Mouse (Mus musculus) embryonic facial prominence, embryonic 12.5 days (tissue): ENCODE measurements at regions not wholly inside any gene's neighbourhood (a gene's known extent, or its start where the extent isn't known, plus 50 kb on each side); places are given as distances from the start of the nearest gene placed in this dataset.

Experiments
- ATAC-seq: fragments of 200-750 bp; cut with Nextera tagmentation; 2 replicates; pipeline ENCODE4 v1.8.0; 2017; ENCODE audit not compliant: insufficient number of reproducible peaks, insufficient read depth, low FRiP score, low TSS enrichment
- H3K27ac ChIP-seq: fragments of 300-500 bp; sonication (generic); 2 replicates; pipeline ENCODE4 v1.5.1; 2016; ENCODE audit warnings: mild to moderate bottlenecking
- H3K27me3 ChIP-seq: fragments of 300-500 bp; sonication (generic); 2 replicates; pipeline ENCODE4 v1.6.1; 2016; ENCODE audit warnings: mild to moderate bottlenecking, moderate library complexity
- H3K36me3 ChIP-seq: fragments of 300-500 bp; sonication (generic); 2 replicates; pipeline ENCODE4 v1.6.1; 2016; ENCODE audit warnings: mild to moderate bottlenecking
- H3K4me1 ChIP-seq: fragments of 300-500 bp; sonication (generic); 2 replicates; pipeline ENCODE4 v1.6.1; 2016
- H3K4me2 ChIP-seq: fragments of 300-500 bp; sonication (generic); replicated peaks from 2 replicates; pipeline ENCODE4 v1.6.1; 2016; ENCODE audit warnings: mild to moderate bottlenecking, moderate library complexity
- H3K4me3 ChIP-seq: fragments of 300-500 bp; sonication (generic); 2 replicates; pipeline ENCODE4 v1.5.1; 2016; ENCODE audit warnings: mild to moderate bottlenecking
- H3K9ac ChIP-seq: fragments of 300-500 bp; sonication (generic); 2 replicates; pipeline ENCODE4 v1.6.1; 2016; ENCODE audit warnings: mild to moderate bottlenecking, moderate library complexity
- H3K9me3 ChIP-seq: fragments of 300-500 bp; sonication (generic); 2 replicates; pipeline ENCODE4 v1.6.1; 2016; ENCODE audit warnings: mild to moderate bottlenecking, moderate library complexity
- WGBS: fragments of 180-500 bp; shearing (Covaris S2); methylation state at CpG from one replicate; pipeline ENCODE4 v1.1.7; 2016; 5-methylcytosine and 5-hydroxymethylcytosine counted together

- ATAC-seq = no peak
- H3K27me3 ChIP-seq = no peaks in the 10 kb centered on the region
- no peak overlapping the region for H3K9ac ChIP-seq
- 78% methylated on average over 5 of the region's 5 CpGs for WGBS
- no peak overlapping the region for H3K4me3 ChIP-seq
- no peaks in the 10 kb centered on the region for H3K36me3 ChIP-seq
- 0 out of 2 replicates have a peak overlapping the region, but pooled peaks have one; percentile 30 for H3K27ac ChIP-seq
- no peaks in the 10 kb centered on the region for H3K9me3 ChIP-seq
- H3K4me1 ChIP-seq = peaks cover 15% of the 10 kb centered on the region; the same call in 1 of the 2 replicates
- no peak overlapping the region for H3K4me2 ChIP-seq
Observed at GRCm38 (mm10) chr9:41741500-41741899, 382.6 kb downstream of the Sorl1 start.

GRCm38 (mm10) chr9:41740536-41740935 lies 383.6 kb downstream of the Sorl1 start:
- Histone ChIP-seq H3K4me1 (peaks cover 17% of the 10 kb centered on the region; the same call in 1 of the 2 replicates), H3K27ac (no peak overlapping the region), H3K4me3 (no peak overlapping the region), H3K9ac (no peak overlapping the region), H3K9me3 (no peaks in the 10 kb centered on the region), H3K36me3 (no peaks in the 10 kb centered on the region), H3K4me2 (no peak overlapping the region), H3K27me3 (no peaks in the 10 kb centered on the region)
- WGBS = 83% methylated on average over 8 of the region's 8 CpGs
- ATAC-seq = no peak

DNA sequence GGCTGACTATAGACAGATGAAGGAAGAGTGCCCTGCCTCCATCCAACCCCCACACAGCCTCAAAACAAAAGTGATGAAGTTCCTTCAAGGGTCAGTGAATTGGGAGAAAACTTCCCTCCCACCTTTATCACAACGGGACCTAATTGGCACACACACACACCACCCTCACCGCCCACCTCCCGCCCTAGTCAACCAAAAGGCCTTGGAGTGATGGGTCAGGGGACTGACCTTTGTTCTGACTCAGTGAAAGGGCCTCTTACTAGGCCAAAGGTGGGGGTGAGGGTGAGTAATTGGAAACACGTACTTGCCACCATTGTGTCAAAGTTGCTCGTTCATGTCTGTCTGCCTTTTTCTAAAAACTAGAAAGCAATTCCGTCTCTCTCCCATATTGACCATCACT lies 386.4 kb downstream of the Sorl1 start:
- no peak overlapping the region for H3K4me2 ChIP-seq
- H3K9me3 ChIP-seq = no peaks in the 10 kb centered on the region
- H3K4me3 ChIP-seq = no peak overlapping the region
- peaks cover 24% of the 10 kb centered on the region; the same call in 1 of the 2 replicates for H3K4me1 ChIP-seq
- 57% methylated on average over 6 of the region's 6 CpGs for WGBS
- H3K27me3 ChIP-seq = no peaks in the 10 kb centered on the region
- no peak for ATAC-seq
- peak overlapping the region; percentile 95 for H3K27ac ChIP-seq
- H3K9ac ChIP-seq = no peak overlapping the region
- no peaks in the 10 kb centered on the region for H3K36me3 ChIP-seq

GRCm38 (mm10) chr9:41736881-41737280 lies 387.2 kb downstream of the Sorl1 start:
- Histone ChIP-seq H3K4me2 (peak overlapping the region; percentile 40), H3K27ac (peak overlapping the region; percentile 95), H3K36me3 (no peaks in the 10 kb centered on the region), H3K4me3 (peak overlapping the region; percentile 17; the same call in 1 of the 2 replicates), H3K27me3 (no peaks in the 10 kb centered on the region), H3K9me3 (no peaks in the 10 kb centered on the region), H3K4me1 (peaks cover 24% of the 10 kb centered on the region; the same call in 1 of the 2 replicates), H3K9ac (peak overlapping the region; percentile 16; the same call in 1 of the 2 replicates)
- 16% methylated on average over 6 of the region's 6 CpGs for WGBS
- ATAC-seq = no peak

DNA sequence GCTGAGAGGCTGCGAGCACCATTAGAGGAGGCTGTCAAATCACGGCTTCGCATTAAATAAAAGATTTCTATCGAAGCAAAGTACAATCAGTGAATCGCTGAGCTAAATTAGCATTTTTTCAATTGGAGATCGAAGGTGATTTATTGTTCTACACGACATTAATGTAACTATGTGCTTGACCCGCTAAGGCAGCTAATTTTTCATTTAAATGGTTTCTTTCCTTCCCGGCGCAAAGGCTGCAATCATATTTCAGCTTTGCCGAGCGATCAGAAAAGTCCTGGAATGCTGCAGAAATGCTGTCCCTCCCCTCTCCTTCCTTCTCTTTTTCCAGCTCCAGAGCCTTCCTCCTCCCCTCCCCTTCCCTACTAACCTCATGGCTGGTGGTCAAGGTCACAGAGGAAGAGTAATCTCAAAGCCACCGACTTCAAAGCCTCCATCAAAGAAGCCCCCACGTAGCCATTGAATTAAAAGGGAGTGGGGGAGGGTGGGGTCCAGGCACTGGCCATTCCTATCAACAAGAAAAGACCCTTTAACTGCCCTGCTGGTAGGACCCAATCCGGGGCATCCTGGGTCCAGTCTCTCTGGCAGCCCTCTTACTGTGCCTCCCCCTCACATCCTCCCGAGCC lies 387.8 kb downstream of the Sorl1 start:
- Histone ChIP-seq H3K27ac (peak overlapping the region; percentile 95), H3K4me3 (peak overlapping the region; percentile 17), H3K27me3 (no peaks in the 10 kb centered on the region), H3K36me3 (no peaks in the 10 kb centered on the region), H3K4me1 (peaks cover 23% of the 10 kb centered on the region; the same call in 1 of the 2 replicates), H3K9ac (peak overlapping the region; percentile 16; the same call in 1 of the 2 replicates), H3K4me2 (peak overlapping the region; percentile 40), H3K9me3 (no peaks in the 10 kb centered on the region)
- 1% methylated on average over 16 of the region's 16 CpGs for WGBS
- peak; percentile 29; the same call in 1 of the 2 replicates for ATAC-seq

GRCm38 (mm10) chr9:41735448-41736233 lies 388.5 kb downstream of the Sorl1 start:
- under 1% methylated on average over 22 of the region's 22 CpGs for WGBS
- H3K9ac ChIP-seq = 0 out of 2 replicates have a peak overlapping the region, but pooled peaks have one; percentile 16
- H3K27me3 ChIP-seq = no peaks in the 10 kb centered on the region

DNA sequence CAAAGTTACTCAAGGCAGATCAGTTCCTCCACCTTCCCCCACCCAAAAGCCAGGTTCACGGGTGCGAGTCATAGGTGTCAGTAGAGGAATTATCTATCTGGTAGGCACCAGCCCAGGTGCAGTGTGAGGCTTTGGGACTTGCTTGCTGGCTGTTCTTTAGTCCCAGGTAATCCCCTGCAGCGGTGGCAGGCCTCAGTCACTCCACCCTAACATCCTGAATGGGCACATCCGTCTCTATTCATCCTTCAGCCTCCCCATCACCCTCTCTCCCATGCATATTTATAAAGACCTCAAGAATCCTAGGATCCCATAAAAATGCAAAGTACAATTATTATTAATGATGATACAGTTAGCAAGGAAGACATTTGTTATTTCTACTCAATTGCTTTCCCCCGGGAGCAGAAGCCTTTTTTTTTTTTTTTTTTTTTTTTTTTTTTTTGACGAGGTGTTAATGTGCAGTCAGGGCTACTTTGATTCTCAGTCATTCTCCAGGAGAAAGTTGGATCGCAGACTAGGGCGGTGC lies 389.1 kb downstream of the Sorl1 start:
- Histone ChIP-seq H3K4me2 (peak overlapping the region; percentile 40), H3K27ac (peak overlapping the region; percentile 95), H3K27me3 (no peaks in the 10 kb centered on the region), H3K4me3 (no peak overlapping the region), H3K4me1 (peaks cover 21% of the 10 kb centered on the region; the same call in 1 of the 2 replicates), H3K9ac (no peak overlapping the region), H3K9me3 (no peaks in the 10 kb centered on the region), H3K36me3 (no peaks in the 10 kb centered on the region)
- no peak for ATAC-seq
- 19% methylated on average over 8 of the region's 8 CpGs for WGBS

More at GRCm38 (mm10) chr9:41735448-41736233, 388.5 kb downstream of the Sorl1 start:
- Histone ChIP-seq H3K36me3 (no peaks in the 10 kb centered on the region), H3K4me2 (peak overlapping the region; percentile 40), H3K27ac (peak overlapping the region; percentile 95), H3K4me3 (peak overlapping the region; percentile 17), H3K9me3 (no peaks in the 10 kb centered on the region), H3K4me1 (peaks cover 21% of the 10 kb centered on the region; the same call in 1 of the 2 replicates)
- peak; percentile 93 for ATAC-seq

DNA sequence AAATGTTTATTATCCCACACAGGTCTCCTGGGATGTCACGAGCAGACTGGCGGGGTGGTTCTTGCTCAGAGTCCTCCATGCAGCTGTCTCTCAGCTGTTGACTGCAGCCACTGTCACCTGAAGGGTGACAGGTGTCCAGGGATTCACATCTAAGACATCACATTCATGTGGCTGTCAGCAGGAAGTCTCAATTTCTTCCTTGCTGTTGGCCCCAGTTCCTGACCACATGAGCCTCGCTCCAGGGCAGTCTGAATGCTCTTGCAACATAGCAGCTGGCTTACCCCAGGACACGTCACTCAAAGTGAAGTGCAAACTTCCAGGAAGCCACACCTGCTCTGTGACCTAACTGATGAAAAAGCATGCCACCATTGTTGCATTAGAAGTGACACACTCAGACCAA lies 402.5 kb downstream of the Sorl1 start:
- no peak overlapping the region for H3K4me2 ChIP-seq
- no peak for ATAC-seq
- H3K4me1 ChIP-seq = no peaks in the 10 kb centered on the region; the same call in 1 of the 2 replicates
- H3K27ac ChIP-seq = no peak overlapping the region
- WGBS = 66% methylated on average over 4 of the region's 4 CpGs
- H3K36me3 ChIP-seq = no peaks in the 10 kb centered on the region
- H3K4me3 ChIP-seq = no peak overlapping the region
- H3K9ac ChIP-seq = no peak overlapping the region
- H3K9me3 ChIP-seq = no peaks in the 10 kb centered on the region
- H3K27me3 ChIP-seq = no peaks in the 10 kb centered on the region

DNA sequence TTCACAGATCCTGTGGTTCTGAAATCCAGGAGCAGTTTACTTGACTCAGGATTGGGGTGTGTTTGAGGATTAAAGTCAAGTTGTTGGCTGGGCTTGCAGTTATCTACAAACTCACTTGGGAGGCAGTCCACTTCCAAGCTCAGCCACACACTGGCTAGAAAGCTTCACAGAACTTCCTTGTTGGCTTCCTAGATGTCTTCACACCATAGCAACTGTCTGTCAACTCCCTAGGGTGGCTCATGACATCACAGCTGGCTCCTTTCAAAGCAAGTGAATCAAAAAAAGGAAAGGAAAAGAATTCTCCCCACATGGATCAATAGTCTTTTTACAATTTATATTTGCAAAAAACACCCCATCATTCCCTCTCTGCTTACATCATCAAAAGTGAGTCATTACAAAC lies 408.9 kb downstream of the Sorl1 start:
- no peak overlapping the region for H3K9ac ChIP-seq
- no peaks in the 10 kb centered on the region for H3K27me3 ChIP-seq
- no peak overlapping the region for H3K4me3 ChIP-seq
- no peak overlapping the region for H3K4me2 ChIP-seq
- H3K4me1 ChIP-seq = no peaks in the 10 kb centered on the region; the same call in 1 of the 2 replicates
- no peak overlapping the region for H3K27ac ChIP-seq
- ATAC-seq = no peak
- H3K36me3 ChIP-seq = no peaks in the 10 kb centered on the region
- no peaks in the 10 kb centered on the region for H3K9me3 ChIP-seq

DNA sequence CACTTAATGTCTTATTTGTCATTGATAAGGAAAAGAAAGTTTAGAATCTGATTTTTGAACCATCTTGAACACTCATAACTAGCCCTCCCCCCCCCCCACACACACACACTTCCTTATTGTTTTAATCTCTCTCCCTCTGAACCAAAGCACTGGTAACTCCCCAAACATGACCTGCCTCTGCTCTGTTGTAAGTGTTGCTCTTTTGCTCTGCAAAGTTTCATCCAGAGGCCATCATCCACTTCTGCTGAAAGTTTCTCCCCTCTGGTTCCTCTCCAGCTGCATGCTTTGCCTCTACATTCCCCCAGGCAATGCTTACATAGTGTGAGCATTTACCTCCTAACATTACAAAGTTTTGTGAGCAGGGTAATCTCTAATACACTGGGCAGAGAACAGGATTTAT lies 418.1 kb downstream of the Sorl1 start:
- ATAC-seq = no peak
- H3K4me3 ChIP-seq = no peak overlapping the region
- H3K9ac ChIP-seq = no peak overlapping the region
- no peaks in the 10 kb centered on the region for H3K36me3 ChIP-seq
- H3K4me2 ChIP-seq = no peak overlapping the region
- H3K27me3 ChIP-seq = no peaks in the 10 kb centered on the region
- H3K27ac ChIP-seq = peak overlapping the region; percentile 93
- H3K4me1 ChIP-seq = peaks cover 29% of the 10 kb centered on the region
- no peaks in the 10 kb centered on the region for H3K9me3 ChIP-seq

- Histone ChIP-seq H3K27ac (peak overlapping the region; percentile 93), H3K36me3 (no peaks in the 10 kb centered on the region), H3K4me1 (peaks cover 33% of the 10 kb centered on the region), H3K27me3 (no peaks in the 10 kb centered on the region), H3K9ac (no peak overlapping the region), H3K4me2 (no peak overlapping the region), H3K4me3 (no peak overlapping the region), H3K9me3 (no peaks in the 10 kb centered on the region)
- no peak for ATAC-seq
- WGBS = 25% methylated on average over 8 of the region's 8 CpGs
Observed at GRCm38 (mm10) chr9:41705461-41705903, 418.6 kb downstream of the Sorl1 start.
